Mouse (Mus musculus) skeletal muscle tissue, adult 2 months (tissue): ENCODE data around the gene Tceanc.

ENCODE experiments used
- DNase-seq: peaks from one replicate; pipeline ENCODE4 v3.0.0-alpha.2; 2012; ENCODE audit warnings: low read depth, low spot score

Gene Tceanc

GRCm38 (mm10) chrX:166495052-166495451 is 23.3 kb downstream of the Tceanc start:
- no peak for DNase-seq

- DNase-seq = peak; percentile 83
Observed at GRCm38 (mm10) chrX:166479365-166479983, 38.9 kb downstream of the Tceanc start, which contains the start of gene Rab9. TSS of gene Rab9 (minus strand) at chrX:166479867.

GRCm38 (mm10) chrX:166478631-166479364 is 39.6 kb downstream of the Tceanc start:
- peak; percentile 16 for DNase-seq

- DNase-seq = no peak
Observed at GRCm38 (mm10) chrX:166477393-166477792, 41.0 kb downstream of the Tceanc start.

- DNase-seq = no peak
Observed at GRCm38 (mm10) chrX:166472612-166473011, 45.8 kb downstream of the Tceanc start.

- no peak for DNase-seq
Observed at GRCm38 (mm10) chrX:166468321-166468720, 50.0 kb downstream of the Tceanc start.

GRCm38 (mm10) chrX:166455525-166455924 is 62.8 kb downstream of the Tceanc start:
- DNase-seq = no peak

GRCm38 (mm10) chrX:166454331-166454730 is 64.0 kb downstream of the Tceanc start:
- DNase-seq = no peak

- no peak for DNase-seq
Observed at GRCm38 (mm10) chrX:166453532-166453931, 64.8 kb downstream of the Tceanc start.
